ENCODE assay signal across 8 mouse cellular contexts in the genomic region with DNA sequence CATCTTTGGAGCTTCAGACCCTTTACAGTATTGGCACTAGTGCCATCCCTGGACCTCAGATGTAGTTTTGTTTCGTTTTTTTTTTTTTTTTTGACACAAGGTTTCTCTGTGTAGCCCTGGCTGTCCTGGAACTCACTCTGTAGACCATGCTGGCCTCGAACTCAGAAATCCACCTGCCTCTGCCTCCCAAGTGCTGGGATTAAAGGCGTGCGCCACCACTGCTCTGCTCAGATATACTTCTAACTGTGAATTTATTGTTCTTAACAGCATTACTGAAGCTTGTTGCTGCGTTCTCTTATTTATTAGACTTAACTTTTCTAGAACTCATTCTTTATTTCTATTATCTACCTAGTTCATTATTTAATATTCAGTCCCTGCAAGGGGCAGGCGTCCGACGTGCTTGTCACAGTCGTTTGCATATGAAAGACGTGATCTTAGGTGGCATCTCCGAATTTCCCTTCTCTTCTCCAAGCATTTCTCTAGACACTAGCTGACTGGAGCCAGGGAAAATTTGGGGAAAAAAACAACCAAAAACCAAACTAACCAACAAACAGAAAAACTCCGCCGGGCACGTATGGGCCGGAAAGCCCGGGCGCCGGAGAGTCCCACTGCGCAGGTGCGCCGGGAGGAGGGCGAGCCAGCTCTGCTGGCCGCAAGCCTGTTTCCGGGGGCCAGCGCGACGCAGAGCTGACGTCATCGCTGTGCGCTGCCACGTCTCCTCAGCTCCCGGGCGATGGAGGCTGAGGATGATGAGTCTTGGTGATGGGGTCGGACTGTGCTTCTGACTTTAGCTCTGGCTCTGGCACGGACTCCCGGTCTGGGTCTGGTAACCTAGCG. TPM values are rescaled to one million over a fixed set of nuclear protein-coding genes. Genes with fewer than 3 reads are reported as not detected.
DNase-seq lines count a peak whose midpoint lies in the region; ATAC-seq and TF ChIP-seq lines count a peak whose summit lies in the region.

No protein-coding gene starts in this region.

- H3K9ac ChIP-seq in embryonic facial prominence, embryonic 13.5 days, result peak overlapping the region; percentile 97
- H3K9ac ChIP-seq in limb, embryonic 14.5 days (ENCODE audit: low read depth, low read length, severe bottlenecking), result peak overlapping the region; percentile 94
- peak overlapping the region; percentile 88 for H3K9ac ChIP-seq in midbrain, postnatal 0 days (replicated peaks; ENCODE audit: low read length, poor library complexity, severe bottlenecking)

- H3K4me3 ChIP-seq in embryonic facial prominence, embryonic 13.5 days, result peak overlapping the region; percentile 93
- H3K4me3 ChIP-seq in limb, embryonic 14.5 days (replicated peaks; ENCODE audit: low read length), result peak overlapping the region; percentile 77
- H3K4me3 ChIP-seq in midbrain, postnatal 0 days (ENCODE audit: low read depth, low read length), result peak overlapping the region; percentile 90

- TF ChIP-seq CTCF in midbrain, postnatal 0 days (IDR thresholded peaks at IDR 0.05), result no peak

- peak overlapping the region; percentile 91 for H3K27ac ChIP-seq in embryonic facial prominence, embryonic 13.5 days
- peak overlapping the region; percentile 90 for H3K27ac ChIP-seq in limb, embryonic 14.5 days (replicated peaks; ENCODE audit: low read depth, low read length)
- H3K27ac ChIP-seq in midbrain, postnatal 0 days (ENCODE audit: low read depth, low read length), result peak overlapping the region; percentile 82

- ATAC-seq in embryonic facial prominence, embryonic 13.5 days (ENCODE audit: insufficient number of reproducible peaks, insufficient read depth, low FRiP score, low TSS enrichment, low read depth), result peak; percentile 93
- peak; percentile 97 for ATAC-seq in limb, embryonic 14.5 days (ENCODE audit: low FRiP score, low read depth)
- ATAC-seq in midbrain, postnatal 0 days (ENCODE audit: low FRiP score), result peak; percentile 95

- no peaks in the 10 kb centered on the region for H3K9me3 ChIP-seq in embryonic facial prominence, embryonic 13.5 days
- H3K9me3 ChIP-seq in limb, embryonic 14.5 days (ENCODE audit: control insufficient read depth, low read length), result no peaks in the 10 kb centered on the region
- no peaks in the 10 kb centered on the region for H3K9me3 ChIP-seq in midbrain, postnatal 0 days (ENCODE audit: low read length)

- H3K36me3 ChIP-seq in embryonic facial prominence, embryonic 13.5 days, result peaks cover 27% of the 10 kb centered on the region
- H3K36me3 ChIP-seq in limb, embryonic 14.5 days (ENCODE audit: control insufficient read depth, insufficient read depth, low read length), result peaks cover 23% of the 10 kb centered on the region
- 0 out of 2 replicates have a peak, but pooled peaks cover 3% of the 10 kb centered on the region for H3K36me3 ChIP-seq in midbrain, postnatal 0 days (ENCODE audit: insufficient read depth, low read length)

- H3K27me3 ChIP-seq in embryonic facial prominence, embryonic 13.5 days, result peaks cover 23% of the 10 kb centered on the region
- no peaks in the 10 kb centered on the region for H3K27me3 ChIP-seq in limb, embryonic 14.5 days (ENCODE audit: control insufficient read depth, insufficient read depth, low read length)
- H3K27me3 ChIP-seq in midbrain, postnatal 0 days (ENCODE audit: insufficient read depth, low read length), result no peaks in the 10 kb centered on the region; the same call in 1 of the 2 replicates

- H3K4me1 ChIP-seq in embryonic facial prominence, embryonic 13.5 days, result peaks cover 22% of the 10 kb centered on the region
- H3K4me1 ChIP-seq in limb, embryonic 14.5 days (ENCODE audit: control insufficient read depth, insufficient read depth, low read length), result peaks cover 6% of the 10 kb centered on the region; the same call in 1 of the 2 replicates
- no peaks in the 10 kb centered on the region for H3K4me1 ChIP-seq in midbrain, postnatal 0 days (ENCODE audit: insufficient read depth, low read length)

- WGBS in embryonic facial prominence, embryonic 13.5 days, result 6% methylated on average over 37 of the region's 37 CpGs
- WGBS in limb, embryonic 14.5 days, result 7% methylated on average over 37 of the region's 37 CpGs
- 7% methylated on average over 37 of the region's 37 CpGs for WGBS in midbrain, postnatal 0 days

- DNase-seq in 3134 (ENCODE audit: extremely low read depth, insufficient read length, low spot score), result peak; percentile 91
- peak; percentile 96 to 97 for DNase-seq in adrenal gland, postnatal 36 days
- DNase-seq in heart, adult 8-10 months (ENCODE audit: low spot score), result peak; percentile 94
- peak; percentile 94 for DNase-seq in kidney, adult 9 months
- peak; percentile 96 for DNase-seq in limb, embryonic 14.5 days (ENCODE audit: low spot score)
- peak; percentile 98 for DNase-seq in midbrain, postnatal 0 days (ENCODE audit: low spot score)
- peak; percentile 88 to 96 for DNase-seq in spleen, postnatal 14 days (ENCODE audit: low spot score in 2 of 2)

- H3K4me2 ChIP-seq in embryonic facial prominence, embryonic 13.5 days, result peak overlapping the region; percentile 68
- peak overlapping the region; percentile 55 for H3K4me2 ChIP-seq in limb, embryonic 14.5 days (replicated peaks; ENCODE audit: low read depth, low read length, severe bottlenecking)
- H3K4me2 ChIP-seq in midbrain, postnatal 0 days (ENCODE audit: low read depth, low read length, poor library complexity, severe bottlenecking), result peak overlapping the region; percentile 73

- TF ChIP-seq POLR2A in limb, embryonic 14.5 days (IDR thresholded peaks at IDR 0.05; ENCODE audit: borderline replicate concordance, extremely low read depth, insufficient read depth, insufficient read length), result peak; percentile 95; the same call in 1 of the 2 replicates

RNA-seq across cellular contexts. Expression of gene Tmem39a, which starts 3.9 kb away (rescaled TPM):
- total RNA-seq in adrenal gland, postnatal 36 days (2021), result 10 to 100 TPM; 77.5 to 85.4 TPM
- polyA plus RNA-seq in embryonic facial prominence, embryonic 13.5 days (2015; fragmentation: Nextera tagmentation; extraction: Ambion mirVana), result 126 and 139 TPM in 2 replicates
- 10 to 100 TPM; 16.0 to 23.6 (median 17.4) TPM for total RNA-seq in heart, adult 8-10 months (2022)
- 309 and 389 TPM in 2 replicates for polyA plus RNA-seq in limb, embryonic 14.5 days (2012; rRNA removed)
- 146 and 160 TPM in 2 replicates for polyA plus RNA-seq in limb, embryonic 14.5 days (2014; fragmentation: Nextera tagmentation; extraction: Ambion mirVana)
- total RNA-seq in midbrain, postnatal 0 days (2014; rRNA removed), result 15.1 and 25.5 TPM in 2 replicates
- 13.2 and 15.1 TPM in 2 replicates for polyA plus RNA-seq in midbrain, postnatal 0 days (2015; fragmentation: Nextera tagmentation; extraction: Ambion mirVana)

RNA-seq across cellular contexts. Expression of gene Poglut1, which starts 12.3 kb away (rescaled TPM):
- 10 to 100 TPM; 31.3 to 31.7 TPM for total RNA-seq in adrenal gland, postnatal 36 days (2021)
- 80.3 and 83.6 TPM in 2 replicates for polyA plus RNA-seq in embryonic facial prominence, embryonic 13.5 days (2015; fragmentation: Nextera tagmentation; extraction: Ambion mirVana)
- 10 to 100 TPM; 10.7 to 12.3 (median 11.2) TPM for total RNA-seq in heart, adult 8-10 months (2022)
- 59.0 and 63.5 TPM in 2 replicates for polyA plus RNA-seq in limb, embryonic 14.5 days (2012; rRNA removed)
- polyA plus RNA-seq in limb, embryonic 14.5 days (2014; fragmentation: Nextera tagmentation; extraction: Ambion mirVana), result 59.3 and 70.3 TPM in 2 replicates
- total RNA-seq in midbrain, postnatal 0 days (2014; rRNA removed), result 39.9 and 41.5 TPM in 2 replicates
- polyA plus RNA-seq in midbrain, postnatal 0 days (2015; fragmentation: Nextera tagmentation; extraction: Ambion mirVana), result 33.1 and 33.3 TPM in 2 replicates

RNA-seq across cellular contexts. Expression of gene Timmdc1, which starts 39.9 kb away (rescaled TPM):
- total RNA-seq in adrenal gland, postnatal 36 days (2021), result 10 to 100 TPM; 46.1 to 47.8 TPM
- polyA plus RNA-seq in embryonic facial prominence, embryonic 13.5 days (2015; fragmentation: Nextera tagmentation; extraction: Ambion mirVana), result 31.3 and 32.1 TPM in 2 replicates
- 10 to 100 TPM; 63.6 to 71.6 (median 66.7) TPM for total RNA-seq in heart, adult 8-10 months (2022)
- 15.5 and 17.0 TPM in 2 replicates for polyA plus RNA-seq in limb, embryonic 14.5 days (2012; rRNA removed)
- polyA plus RNA-seq in limb, embryonic 14.5 days (2014; fragmentation: Nextera tagmentation; extraction: Ambion mirVana), result 20.9 and 21.2 TPM in 2 replicates
- 29.4 and 33.1 TPM in 2 replicates for total RNA-seq in midbrain, postnatal 0 days (2014; rRNA removed)
- polyA plus RNA-seq in midbrain, postnatal 0 days (2015; fragmentation: Nextera tagmentation; extraction: Ambion mirVana), result 25.8 and 26.3 TPM in 2 replicates

Comparison
In these comparisons a context has a peak if more than half of its experiments do, and no peak if none do; other contexts are left out.
1. Peak in every context shown above with its lines: DNase-seq, ATAC-seq, H3K4me3 ChIP-seq and H3K27ac ChIP-seq.